Mouse (Mus musculus) neutrophil, adult 59 days (primary cell): ENCODE results near the gene Il2rb. TPM values are rescaled to one million over a fixed set of nuclear protein-coding genes. Genes with fewer than 3 reads are reported as not detected.

Experiments used
- total RNA-seq, 2 experiments: library from RNA; stranded (reverse); gene quantifications; 1 replicate in 1 of 2; 2 replicates in 1 of 2; pipeline ENCODE4 v1.2.4; 2023

Gene Il2rb
- total RNA-seq = under 1 TPM; 0.49 to 0.89 TPM

GRCm38 (mm10) chr15:78494968-78495406 lies at the start of gene Il2rb:
TSS of gene Il2rb (minus strand) at chr15:78495271.

GRCm38 (mm10) chr15:78544561-78545001 lies 49.5 kb upstream of the Il2rb start, which contains the start of gene Sstr3:
TSS of gene Sstr3 (minus strand) at chr15:78544685.

GRCm38 (mm10) chr15:78530671-78531450 lies 35.8 kb upstream of the Il2rb start, which contains the start of gene C1qtnf6:
TSS of gene C1qtnf6 (minus strand) at chr15:78531416.

GRCm38 (mm10) chr15:78468379-78468937 lies 26.6 kb downstream of the Il2rb start, which contains the start of gene Tmprss6:
TSS of gene Tmprss6 (minus strand) at chr15:78468634.

Other genes with a start within 250 kb of the Il2rb start
- gene Csf2rb2, start 189.6 kb downstream of the Il2rb start, total RNA-seq = 10 to 100 TPM; 22.7 to 27.4 TPM
- gene Csf2rb, start 169.5 kb downstream of the Il2rb start, total RNA-seq = 100 to 1,000 TPM; 200 to 241 TPM
- under 1 TPM in 1 of 2 experiments, not detected in 1; 0.62 TPM for gene Tex33, start 99.4 kb downstream of the Il2rb start, total RNA-seq
- gene Tst, start 89.4 kb downstream of the Il2rb start, total RNA-seq = 10 to 100 TPM; 21.0 to 24.3 TPM
- gene Mpst, start 88.9 kb downstream of the Il2rb start, total RNA-seq = 10 to 100 TPM; 31.1 to 35.0 TPM
- gene Kctd17, start 66.7 kb downstream of the Il2rb start, total RNA-seq = 10 to 100 TPM in 1 of 2 experiments, 1 to 10 TPM in 1; 9.1 to 11.2 TPM
- not detected for gene Tmprss6, start 26.6 kb downstream of the Il2rb start, total RNA-seq
- under 1 TPM; 0.82 to 0.95 TPM for gene C1qtnf6, start 36.1 kb upstream of the Il2rb start, total RNA-seq
- gene Sstr3, start 49.4 kb upstream of the Il2rb start, total RNA-seq = not detected
- 1,000 to 10,000 TPM; 1,469 to 1,484 TPM for gene Rac2, start 77.5 kb upstream of the Il2rb start, total RNA-seq
- gene Cyth4, start 101.8 kb upstream of the Il2rb start, total RNA-seq = 100 to 1,000 TPM; 171 to 199 TPM
- gene Elfn2, start 223.5 kb upstream of the Il2rb start, total RNA-seq = under 1 TPM; 0.09 to 0.40 TPM